Mouse (Mus musculus) induced T-regulatory cell, adult 2 months (primary cell): ENCODE results near the gene Gm10282.

ENCODE experiments used
- DNase-seq: peaks from one replicate; pipeline ENCODE4 v3.0.0-alpha.2; 2012; ENCODE audit warnings: low read depth

Gene Gm10282

GRCm38 (mm10) chr8:72305210-72305905 is at the start of gene Gm10282:
Gene Gm10282 (minus strand): TSS chr8:72305260.
- no peak for DNase-seq

GRCm38 (mm10) chr8:72354272-72354671 is 49.2 kb upstream of the Gm10282 start:
- peak; percentile 96 for DNase-seq

- DNase-seq: peak; percentile 88
These were observed 48.6 kb upstream of the Gm10282 start for GRCm38 (mm10) chr8:72353700-72354045.

GRCm38 (mm10) chr8:72352951-72353699 is 48.1 kb upstream of the Gm10282 start:
- DNase-seq: no peak

GRCm38 (mm10) chr8:72351405-72352005 is 46.4 kb upstream of the Gm10282 start:
- DNase-seq: peak; percentile 83

GRCm38 (mm10) chr8:72350727-72351126 is 45.7 kb upstream of the Gm10282 start:
- DNase-seq: peak; percentile 92

- peak; percentile 82 for DNase-seq
These were observed 44.8 kb upstream of the Gm10282 start for GRCm38 (mm10) chr8:72349838-72350237.

GRCm38 (mm10) chr8:72348956-72349355 is 43.9 kb upstream of the Gm10282 start:
- DNase-seq: peak; percentile 52

GRCm38 (mm10) chr8:72348114-72348513 is 43.1 kb upstream of the Gm10282 start:
- peak; percentile 54 for DNase-seq

GRCm38 (mm10) chr8:72347553-72347952 is 42.5 kb upstream of the Gm10282 start:
- DNase-seq: peak; percentile 47

GRCm38 (mm10) chr8:72343725-72344124 is 38.7 kb upstream of the Gm10282 start:
- DNase-seq: peak; percentile 91

- peak; percentile 26 for DNase-seq
These were observed 37.7 kb upstream of the Gm10282 start for GRCm38 (mm10) chr8:72342556-72343300.

- no peak for DNase-seq
These were observed 32.0 kb upstream of the Gm10282 start for GRCm38 (mm10) chr8:72337034-72337433.

GRCm38 (mm10) chr8:72336273-72336672 is 31.2 kb upstream of the Gm10282 start:
- DNase-seq: no peak

GRCm38 (mm10) chr8:72334144-72334641 is 29.1 kb upstream of the Gm10282 start:
- DNase-seq: no peak

- no peak for DNase-seq
These were observed 28.5 kb upstream of the Gm10282 start for GRCm38 (mm10) chr8:72333429-72334143.

GRCm38 (mm10) chr8:72331631-72332030 is 26.6 kb upstream of the Gm10282 start:
- peak; percentile 50 for DNase-seq

- peak; percentile 91 for DNase-seq
These were observed 25.9 kb upstream of the Gm10282 start for GRCm38 (mm10) chr8:72330806-72331516.

GRCm38 (mm10) chr8:72329116-72329515 is 24.1 kb upstream of the Gm10282 start:
- DNase-seq: no peak

GRCm38 (mm10) chr8:72324708-72325107 is 19.6 kb upstream of the Gm10282 start:
- peak; percentile 36 for DNase-seq
